Mouse (Mus musculus): ENCODE results near the gene Dock4.

Gene Dock4

DNA sequence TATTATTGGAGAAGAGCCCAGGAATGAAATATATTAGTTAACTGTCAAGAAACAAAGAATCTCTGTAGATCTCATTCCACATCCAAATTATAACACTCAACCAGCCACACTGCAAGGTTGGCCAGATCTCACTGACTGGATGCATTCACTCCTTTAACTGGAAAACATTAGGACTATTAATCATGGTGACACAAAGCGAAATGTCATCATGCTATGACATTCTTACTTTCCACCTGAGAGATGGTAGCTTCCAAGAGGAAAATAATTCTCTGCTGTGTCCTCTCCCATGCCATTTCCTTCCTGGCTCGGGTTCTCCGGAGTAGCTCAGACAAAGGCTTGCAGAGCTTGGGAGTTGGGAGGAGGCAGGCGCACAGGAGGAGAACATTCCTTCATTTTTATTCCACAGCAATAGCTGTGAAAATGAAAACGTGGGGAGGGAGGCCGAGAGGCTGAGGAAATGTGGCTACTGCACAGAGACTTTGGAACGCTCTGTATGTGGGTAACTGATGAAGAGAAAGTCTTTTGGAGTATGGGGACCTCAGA, 17.0 kb downstream of the Dock4 start:
- no peak for DNase-seq (ENCODE audit: low read depth)

- DNase-seq (ENCODE audit: low read depth): no peak
These were observed 18.1 kb downstream of the Dock4 start for GRCm38 (mm10) chr12:40463828-40464227.

DNA sequence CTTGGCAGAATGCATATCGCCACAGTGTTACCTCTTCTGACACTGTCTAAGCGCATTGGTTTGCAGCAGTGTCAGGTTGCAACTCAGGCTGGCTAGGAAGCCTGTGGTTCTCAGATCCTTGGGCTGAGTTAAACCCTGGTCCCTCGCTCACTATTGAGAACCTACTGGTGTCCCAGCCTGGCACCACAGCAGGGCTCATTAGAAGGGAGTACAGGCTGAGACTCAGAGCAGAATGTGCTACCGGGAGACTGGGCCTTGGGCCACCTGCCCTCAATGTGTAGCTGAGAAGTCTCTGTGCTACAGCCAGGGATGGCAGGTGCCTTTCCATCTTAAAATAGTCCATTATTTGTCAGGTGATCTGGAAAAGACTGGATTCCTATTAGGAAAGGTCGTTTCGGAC, 18.5 kb downstream of the Dock4 start:
- DNase-seq (ENCODE audit: low read depth): no peak

- no peak for DNase-seq (ENCODE audit: low read depth)
These were observed 22.5 kb downstream of the Dock4 start for GRCm38 (mm10) chr12:40468235-40468634.

GRCm38 (mm10) chr12:40469009-40469408, 23.3 kb downstream of the Dock4 start:
- no peak for DNase-seq (ENCODE audit: low read depth)

GRCm38 (mm10) chr12:40471649-40472399, 26.1 kb downstream of the Dock4 start:
- no peak for DNase-seq (ENCODE audit: low read depth)

GRCm38 (mm10) chr12:40473709-40474108, 28.0 kb downstream of the Dock4 start:
- no peak for DNase-seq (ENCODE audit: low read depth)

- DNase-seq (ENCODE audit: low read depth): no peak
These were observed 32.1 kb downstream of the Dock4 start for GRCm38 (mm10) chr12:40477621-40478452.

GRCm38 (mm10) chr12:40484224-40484623, 38.5 kb downstream of the Dock4 start:
- no peak for DNase-seq (ENCODE audit: low read depth)

DNA sequence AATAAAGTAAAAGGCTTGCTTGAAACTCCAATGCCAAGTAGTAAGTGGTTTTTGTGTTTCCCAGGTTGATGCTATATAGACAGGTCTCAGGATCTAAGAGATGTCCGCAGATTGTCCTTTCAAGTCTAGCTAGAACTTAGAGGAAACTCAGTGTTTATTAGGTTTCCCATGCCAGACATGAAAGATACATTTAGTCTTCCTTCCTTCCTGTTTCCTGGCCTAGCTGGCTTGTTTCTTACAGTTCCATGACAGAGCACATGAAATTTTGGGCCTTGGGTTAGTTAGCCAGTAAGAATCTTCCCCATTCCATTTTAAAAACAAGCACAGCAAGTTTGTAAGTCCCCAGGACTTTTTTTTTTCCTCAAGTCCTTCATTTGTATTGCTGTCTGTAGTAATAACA, 39.5 kb downstream of the Dock4 start:
- no peak for DNase-seq (ENCODE audit: low read depth)

GRCm38 (mm10) chr12:40486047-40486837, 40.5 kb downstream of the Dock4 start:
- DNase-seq (ENCODE audit: low read depth): no peak

DNA sequence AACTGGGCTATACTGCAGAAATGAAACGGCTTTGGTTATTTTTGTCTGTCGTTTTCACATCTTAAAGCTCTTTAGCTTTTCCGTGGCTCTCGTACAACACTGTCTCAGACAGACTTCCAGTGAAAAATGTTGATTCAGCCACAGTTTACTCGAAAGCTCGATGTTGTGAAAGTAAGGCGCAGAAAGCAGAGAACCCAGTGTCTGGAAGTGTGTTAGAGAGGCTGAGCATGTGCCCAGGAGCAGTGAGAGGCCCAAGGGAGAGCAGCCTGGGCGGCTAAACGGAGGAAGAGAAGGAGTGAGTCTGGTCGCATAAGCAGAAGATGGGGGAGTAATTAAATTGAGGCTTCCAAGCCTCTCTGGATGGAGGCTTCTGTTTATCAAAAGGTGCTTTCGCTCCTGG, 50.6 kb downstream of the Dock4 start:
- no peak for DNase-seq (ENCODE audit: low read depth)

- DNase-seq (ENCODE audit: low read depth): no peak
These were observed 52.1 kb downstream of the Dock4 start for GRCm38 (mm10) chr12:40497806-40498205.

- DNase-seq (ENCODE audit: low read depth): no peak
These were observed 52.5 kb downstream of the Dock4 start for GRCm38 (mm10) chr12:40498250-40498671.

DNA sequence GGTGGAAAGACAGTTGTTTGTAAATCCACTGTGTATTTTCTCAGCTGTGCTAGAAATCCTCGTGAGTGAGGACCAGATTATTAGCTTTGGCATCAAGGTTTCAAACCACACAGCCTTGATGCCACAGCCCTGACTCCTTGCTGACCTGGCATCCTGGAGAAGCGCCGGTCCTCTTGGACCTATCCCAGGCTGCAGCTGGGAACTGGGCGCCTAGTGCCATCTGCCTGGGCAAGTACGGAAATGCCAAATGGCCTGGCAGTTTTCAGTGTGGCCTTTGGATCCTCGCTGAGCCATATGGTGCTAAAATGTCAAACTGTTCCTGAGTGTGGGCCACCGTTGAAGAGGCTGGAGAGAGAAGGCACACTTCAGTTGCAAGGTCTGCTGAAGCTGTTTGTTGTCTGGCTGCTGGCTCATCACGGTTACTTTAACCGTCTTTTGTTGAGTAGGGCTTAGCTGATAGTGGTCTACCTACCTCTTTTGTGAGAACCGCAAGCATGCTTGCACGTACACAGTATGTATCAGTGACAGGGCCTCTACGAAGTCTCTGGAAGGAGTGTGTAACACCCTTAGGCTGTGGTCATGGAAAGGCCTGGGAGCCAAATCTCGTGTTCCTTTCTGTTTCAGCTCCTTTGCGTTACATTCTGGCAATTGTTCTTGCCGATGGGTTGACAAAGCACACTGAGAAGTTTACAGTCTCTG, 53.3 kb downstream of the Dock4 start:
- DNase-seq (ENCODE audit: low read depth): no peak

- no peak for DNase-seq (ENCODE audit: low read depth)
These were observed 54.0 kb downstream of the Dock4 start for GRCm38 (mm10) chr12:40499627-40500329.

GRCm38 (mm10) chr12:40501141-40501540, 55.4 kb downstream of the Dock4 start:
- no peak for DNase-seq (ENCODE audit: low read depth)

DNA sequence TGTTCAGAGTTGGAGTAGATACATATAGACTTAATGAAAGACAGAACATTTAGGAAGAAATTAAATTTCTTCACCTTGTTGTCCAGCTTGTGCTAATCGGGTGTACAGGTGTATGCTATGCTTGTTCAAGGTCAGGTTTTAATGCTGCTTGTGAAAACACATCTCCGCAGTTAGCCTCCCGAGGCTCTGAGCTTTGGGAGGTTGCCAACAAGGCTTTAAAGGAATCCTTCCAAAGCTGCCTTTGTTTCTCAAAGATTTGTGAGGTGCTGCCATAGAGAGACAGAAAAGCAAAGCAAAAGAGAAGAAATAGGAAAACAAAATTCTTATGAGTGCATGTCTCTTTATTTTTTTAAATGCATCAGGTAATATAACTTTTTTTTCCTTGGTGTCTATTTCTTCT, 57.8 kb downstream of the Dock4 start:
- no peak for DNase-seq (ENCODE audit: low read depth)

DNA sequence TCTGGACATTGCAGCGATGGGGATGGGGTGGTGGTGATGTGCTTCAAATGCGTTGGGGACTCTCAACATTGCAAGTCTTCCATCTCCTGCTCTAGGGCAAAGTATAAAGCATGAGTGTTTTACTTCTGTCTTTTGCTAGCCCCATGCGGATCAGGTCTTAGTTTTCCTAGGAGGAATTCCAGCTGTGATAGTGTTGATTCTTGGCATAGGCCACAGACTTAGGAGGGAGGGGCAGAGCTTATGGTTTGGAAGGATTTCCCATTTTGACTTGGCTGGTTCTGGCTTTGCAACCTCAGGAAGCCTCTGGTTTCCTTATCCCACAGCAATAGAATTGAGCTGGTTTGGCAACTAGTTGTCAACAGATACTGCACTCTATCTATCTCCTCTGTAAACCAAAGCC, 58.9 kb downstream of the Dock4 start:
- DNase-seq (ENCODE audit: low read depth): no peak

DNA sequence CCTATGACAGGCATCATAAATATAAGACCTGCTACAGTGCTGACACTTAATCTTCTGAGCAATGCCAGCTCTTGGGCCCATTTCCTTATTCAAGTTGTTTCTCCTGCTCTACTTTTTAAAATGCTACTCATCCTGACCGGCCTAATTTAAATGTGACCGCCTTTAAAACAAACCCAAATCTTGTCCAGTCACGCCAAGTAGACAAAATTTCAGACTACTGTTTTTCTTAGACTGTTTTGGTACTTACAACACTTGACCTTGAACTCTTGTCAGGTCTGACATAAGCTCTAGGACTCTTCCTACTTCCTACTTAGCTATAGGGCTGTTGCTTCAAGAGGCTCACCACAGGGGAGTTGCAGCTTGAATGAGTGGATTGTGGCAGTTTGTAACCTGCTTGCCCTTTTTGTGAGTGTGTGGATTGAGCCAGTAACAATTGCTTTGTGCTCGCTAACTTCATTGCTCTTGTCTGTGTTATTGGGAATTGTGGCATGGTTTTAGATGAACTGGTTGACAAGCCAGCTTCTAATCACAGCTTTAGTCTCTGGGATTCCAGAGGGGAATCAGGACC, 62.2 kb downstream of the Dock4 start:
- DNase-seq (ENCODE audit: low read depth): no peak

DNA sequence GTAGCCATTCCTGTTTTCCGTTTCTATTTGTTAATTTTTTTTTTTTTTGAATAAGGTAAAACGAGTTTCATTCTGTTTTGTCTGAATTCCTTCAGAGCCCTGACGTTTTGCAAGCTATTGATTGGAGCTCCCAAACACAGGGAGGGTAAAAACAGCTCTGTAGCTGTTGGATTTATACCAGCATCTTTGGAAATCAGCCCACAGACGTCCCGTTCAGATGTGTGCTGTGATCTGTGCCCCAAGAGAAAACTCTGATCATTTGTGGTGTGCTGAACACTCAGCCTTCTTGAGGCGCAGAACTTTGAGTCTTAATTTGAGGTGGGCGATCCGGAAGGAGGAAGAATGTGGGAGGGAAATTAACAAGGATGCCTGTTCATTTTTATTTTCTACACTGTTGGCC, 62.7 kb downstream of the Dock4 start:
- DNase-seq (ENCODE audit: low read depth): no peak

Measured in c-Kit-positive CD71-positive TER-119-negative erythroid progenitor cells, embryonic 14.5 days (primary cell).